Mouse (Mus musculus): ENCODE results near the gene Rapgef2.
"Not testable (repeated sequence)": the region's sequence is repeated elsewhere in the genome, so short reads cannot be mapped to it uniquely, and the experiment has no call there.

Gene Rapgef2

DNA sequence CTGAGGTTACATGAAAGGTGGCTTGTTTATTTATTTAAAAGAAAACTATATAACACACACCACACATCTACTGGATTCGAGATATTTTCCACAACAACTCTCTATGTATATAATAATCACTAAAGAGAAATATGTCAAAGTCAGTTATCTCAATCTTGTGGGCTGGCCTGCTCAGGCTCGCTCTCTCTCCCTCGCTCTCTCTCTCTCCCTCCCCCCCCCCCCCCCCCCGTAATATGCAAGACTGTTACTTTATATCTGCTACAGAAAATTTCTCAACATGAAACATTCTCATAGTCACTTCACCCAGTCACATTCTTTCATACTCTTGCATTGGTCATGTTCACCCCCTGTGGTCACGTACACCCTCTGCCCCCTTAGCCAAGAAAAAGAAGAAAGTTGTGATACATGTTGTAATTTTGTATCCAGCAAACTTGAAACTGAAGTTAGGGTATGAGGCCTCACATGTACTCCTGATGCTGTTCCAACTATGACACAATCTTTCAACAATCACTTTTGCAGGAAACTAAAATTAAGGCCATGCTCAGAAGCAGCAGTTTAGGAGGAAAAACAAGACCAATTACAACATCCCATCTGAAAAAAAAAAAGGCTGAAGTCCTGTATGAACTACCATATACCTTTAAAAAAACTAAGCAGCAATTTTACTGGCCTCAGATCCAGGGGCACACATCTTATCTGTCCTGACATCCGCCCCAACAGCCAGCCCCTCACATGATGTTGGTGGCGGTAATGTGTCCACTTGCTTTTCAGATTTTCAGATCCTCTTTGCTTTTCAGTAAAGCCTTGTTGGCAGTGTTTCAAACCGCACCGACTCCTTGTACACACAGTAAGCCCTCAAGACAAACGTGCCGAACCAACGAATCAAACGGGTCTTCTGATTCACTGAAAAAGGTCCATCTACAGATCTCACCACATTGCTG lies 52.6 kb downstream of the Rapgef2 start:
- peak; percentile 58 for DNase-seq (ENCODE audit: low read depth, low spot score)

DNA sequence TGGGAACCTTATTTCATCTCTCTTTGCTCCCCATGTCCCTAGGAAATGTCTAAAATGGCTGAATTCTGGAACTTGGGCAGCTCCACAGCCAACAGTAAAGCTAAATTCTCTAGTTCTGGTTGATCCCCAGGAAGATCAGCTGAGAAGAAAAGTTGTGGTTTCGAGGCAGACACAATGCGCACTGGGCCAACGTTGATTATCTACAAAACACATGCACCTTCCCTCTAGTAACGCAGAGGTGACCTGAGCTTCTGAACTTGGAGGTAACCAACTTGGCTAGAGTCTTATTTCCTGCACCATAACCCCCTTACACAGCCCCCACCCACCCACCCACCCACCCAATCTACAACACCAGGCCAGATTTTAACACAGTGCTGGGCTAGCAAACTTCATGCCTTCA lies 55.6 kb downstream of the Rapgef2 start:
- DNase-seq (ENCODE audit: low read depth, low spot score): no peak

DNA sequence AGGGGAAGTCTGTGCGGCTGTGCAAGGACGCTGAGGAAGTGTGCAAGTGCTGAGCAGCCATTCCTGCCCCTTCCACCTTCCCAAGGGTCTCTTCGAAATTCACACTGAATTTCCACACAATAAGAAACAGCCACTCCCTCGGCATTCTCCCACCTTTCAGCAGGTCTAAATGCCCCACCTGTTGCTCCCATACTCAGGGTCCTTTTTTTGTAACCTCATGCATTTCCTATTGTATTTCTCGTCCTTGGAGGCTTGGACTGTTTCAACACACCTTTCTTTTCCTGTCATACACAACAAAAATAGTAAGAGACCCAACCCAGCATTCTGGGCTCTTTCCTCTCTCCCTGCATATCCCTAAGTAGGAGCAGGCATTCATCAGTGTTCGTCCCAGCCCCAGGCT lies 56.8 kb downstream of the Rapgef2 start:
- DNase-seq (ENCODE audit: low read depth, low spot score): no peak

DNA sequence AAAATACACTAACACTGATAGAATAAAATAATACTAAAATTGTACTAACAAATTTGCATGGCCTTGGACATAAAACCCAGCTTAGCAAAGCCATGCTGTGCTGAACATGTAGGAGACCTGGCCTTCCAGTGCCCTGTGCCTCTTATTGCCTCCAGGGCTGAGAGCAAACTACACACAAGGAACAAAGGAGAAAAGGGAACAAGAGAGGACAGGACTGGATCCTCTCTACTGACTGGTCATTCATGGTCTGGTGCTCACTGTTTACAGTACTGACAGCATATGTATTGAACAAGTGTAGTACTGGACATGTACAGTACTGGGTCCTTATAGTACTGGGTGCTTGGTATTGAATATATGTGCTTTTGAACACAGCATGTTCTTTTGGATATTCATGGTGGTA lies 58.0 kb downstream of the Rapgef2 start:
- no peak for DNase-seq (ENCODE audit: low read depth, low spot score)

DNA sequence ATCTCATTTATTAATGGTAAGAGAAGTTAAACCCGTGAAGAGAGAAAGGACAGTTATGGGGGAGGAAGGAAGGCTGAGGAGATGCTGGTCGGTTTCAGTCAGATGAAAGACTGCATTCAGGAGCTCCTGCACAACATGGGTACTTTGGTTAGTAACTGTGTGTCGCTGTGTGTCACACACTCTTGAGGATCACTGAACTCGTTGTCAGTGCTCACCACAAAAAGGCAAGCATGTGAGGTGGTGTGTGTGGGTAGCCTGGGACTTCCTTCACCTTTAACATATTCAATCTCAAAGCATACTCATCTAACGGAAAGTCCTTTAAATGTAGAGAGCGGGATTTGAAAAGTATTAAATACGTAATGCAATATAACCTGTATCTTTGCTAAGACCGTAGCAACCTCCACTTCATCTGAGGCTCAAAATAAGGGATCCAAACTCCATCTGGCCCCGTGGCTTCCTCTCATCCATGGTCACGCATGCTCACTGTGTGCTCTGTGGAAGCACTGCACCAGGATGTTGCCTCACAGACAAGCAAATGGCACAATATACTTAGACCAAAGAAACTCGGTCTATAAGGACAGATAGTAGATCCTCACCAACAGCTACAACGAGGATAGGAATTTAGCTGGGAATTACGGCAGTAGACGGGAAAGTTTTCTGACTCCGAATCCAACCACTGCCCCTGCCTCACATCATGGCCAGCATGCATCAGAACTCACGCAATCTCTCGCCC lies 58.8 kb downstream of the Rapgef2 start:
- DNase-seq (ENCODE audit: low read depth, low spot score): no peak

DNA sequence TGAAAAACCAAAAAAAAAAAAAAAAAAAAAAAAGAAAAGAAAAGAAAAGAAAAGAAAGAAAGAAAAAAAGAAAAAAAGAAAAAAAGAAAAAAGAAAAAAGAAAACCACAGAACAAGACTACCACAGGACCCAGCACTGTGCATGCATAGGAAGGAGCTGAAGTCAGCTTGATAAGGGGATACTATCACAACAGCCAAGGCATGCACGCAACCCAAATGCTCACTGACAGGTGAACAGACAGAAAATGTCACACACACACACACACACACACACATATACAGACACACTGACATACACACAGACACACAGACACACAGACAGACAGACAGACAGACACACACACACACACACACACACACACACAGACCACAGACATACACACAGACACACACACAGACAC lies 59.5 kb downstream of the Rapgef2 start:
- not testable (repeated sequence) for DNase-seq (ENCODE audit: low read depth, low spot score)

DNA sequence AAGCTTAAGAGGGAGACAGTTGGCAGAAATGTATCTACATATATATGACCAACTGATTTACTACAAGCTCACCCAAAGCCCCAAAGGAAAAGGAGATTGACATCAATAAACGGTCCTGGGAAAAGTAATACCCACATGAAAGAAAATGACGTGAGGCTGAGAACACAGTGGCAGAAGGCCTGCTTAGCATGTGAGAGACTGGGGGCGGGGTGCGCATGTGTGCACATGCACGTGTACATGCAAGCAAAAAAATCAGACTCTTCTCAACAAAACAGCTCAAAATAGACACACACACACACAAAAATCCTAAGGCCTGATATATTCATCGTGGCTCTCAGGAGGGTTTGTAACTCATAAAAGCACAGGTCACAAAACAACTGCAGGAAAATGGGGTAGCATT lies 60.4 kb downstream of the Rapgef2 start:
- no peak for DNase-seq (ENCODE audit: low read depth, low spot score)

DNA sequence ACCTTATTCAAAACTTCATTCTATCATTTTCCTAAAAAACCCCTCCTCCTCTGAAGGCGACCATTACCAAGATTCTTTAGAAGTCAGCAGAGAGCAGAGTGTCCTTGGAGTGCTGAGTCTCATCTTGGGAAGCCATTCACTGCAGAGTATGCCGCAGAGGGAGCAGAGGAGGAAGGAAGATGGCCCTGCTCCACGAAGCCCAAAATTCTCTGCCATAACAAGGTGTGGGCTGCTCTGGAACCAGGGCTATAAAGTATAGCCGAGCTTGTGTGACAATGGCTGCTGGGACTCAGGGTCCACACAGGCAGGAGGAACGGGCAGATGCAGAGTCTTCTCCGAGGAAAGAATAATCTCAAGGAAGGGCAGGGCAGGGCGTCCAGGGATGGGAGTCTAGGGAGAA lies 62.0 kb downstream of the Rapgef2 start:
- no peak for DNase-seq (ENCODE audit: low read depth, low spot score)

DNA sequence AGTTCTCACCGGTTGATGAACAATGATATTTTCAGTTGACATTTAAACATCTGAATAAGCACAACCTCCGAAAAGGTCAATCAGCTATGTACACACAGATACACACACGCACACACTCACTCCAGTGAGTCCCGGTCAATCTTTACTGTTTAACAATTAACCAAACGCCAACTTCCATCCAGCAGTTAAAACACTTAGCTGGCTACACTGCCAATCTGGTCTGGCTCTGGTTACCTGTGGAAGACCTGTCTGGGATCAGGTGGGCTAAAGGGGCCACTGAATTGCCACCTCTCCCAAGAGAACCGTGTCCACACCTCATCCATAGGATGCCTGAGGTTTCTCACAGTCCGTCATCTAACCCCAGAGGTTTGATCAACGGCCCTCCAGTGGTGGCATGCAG lies 63.0 kb downstream of the Rapgef2 start:
- no peak for DNase-seq (ENCODE audit: low read depth, low spot score)

DNA sequence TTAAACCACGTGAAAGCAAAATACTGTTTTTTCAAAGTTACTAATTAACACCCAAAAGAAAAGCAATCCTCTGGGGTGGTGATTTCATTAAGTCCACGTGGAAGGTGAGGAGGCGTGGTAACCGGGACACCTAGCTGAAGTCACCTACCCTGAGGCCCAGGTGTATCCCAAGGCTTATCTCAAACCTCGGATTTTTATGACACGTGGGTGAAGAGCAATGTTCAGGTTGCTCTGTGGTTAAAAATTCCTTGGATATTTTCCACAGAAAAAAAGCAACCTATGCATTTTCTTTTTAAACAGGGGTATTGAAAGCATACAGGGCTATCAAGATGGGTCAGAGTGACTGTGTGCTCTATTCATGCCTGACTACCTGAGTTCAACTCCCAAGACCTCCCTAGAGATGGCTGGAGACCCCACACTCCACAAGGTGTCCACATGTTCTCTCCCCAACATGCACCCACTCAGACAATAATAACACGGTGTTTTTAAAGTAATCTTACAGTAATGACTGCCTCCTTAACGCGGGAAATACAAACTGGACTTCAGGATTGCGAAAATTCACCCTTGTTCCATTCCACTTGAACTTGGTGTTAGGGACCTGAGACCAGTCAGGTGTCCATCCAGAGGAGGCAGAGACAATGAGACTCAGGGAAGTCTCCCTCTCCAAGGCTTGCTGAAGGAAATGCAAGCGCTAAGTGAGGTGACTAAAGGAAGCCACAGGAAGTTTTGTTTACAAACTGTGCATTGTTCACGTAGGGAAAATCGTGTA lies 63.9 kb downstream of the Rapgef2 start:
- DNase-seq (ENCODE audit: low read depth, low spot score): no peak

DNA sequence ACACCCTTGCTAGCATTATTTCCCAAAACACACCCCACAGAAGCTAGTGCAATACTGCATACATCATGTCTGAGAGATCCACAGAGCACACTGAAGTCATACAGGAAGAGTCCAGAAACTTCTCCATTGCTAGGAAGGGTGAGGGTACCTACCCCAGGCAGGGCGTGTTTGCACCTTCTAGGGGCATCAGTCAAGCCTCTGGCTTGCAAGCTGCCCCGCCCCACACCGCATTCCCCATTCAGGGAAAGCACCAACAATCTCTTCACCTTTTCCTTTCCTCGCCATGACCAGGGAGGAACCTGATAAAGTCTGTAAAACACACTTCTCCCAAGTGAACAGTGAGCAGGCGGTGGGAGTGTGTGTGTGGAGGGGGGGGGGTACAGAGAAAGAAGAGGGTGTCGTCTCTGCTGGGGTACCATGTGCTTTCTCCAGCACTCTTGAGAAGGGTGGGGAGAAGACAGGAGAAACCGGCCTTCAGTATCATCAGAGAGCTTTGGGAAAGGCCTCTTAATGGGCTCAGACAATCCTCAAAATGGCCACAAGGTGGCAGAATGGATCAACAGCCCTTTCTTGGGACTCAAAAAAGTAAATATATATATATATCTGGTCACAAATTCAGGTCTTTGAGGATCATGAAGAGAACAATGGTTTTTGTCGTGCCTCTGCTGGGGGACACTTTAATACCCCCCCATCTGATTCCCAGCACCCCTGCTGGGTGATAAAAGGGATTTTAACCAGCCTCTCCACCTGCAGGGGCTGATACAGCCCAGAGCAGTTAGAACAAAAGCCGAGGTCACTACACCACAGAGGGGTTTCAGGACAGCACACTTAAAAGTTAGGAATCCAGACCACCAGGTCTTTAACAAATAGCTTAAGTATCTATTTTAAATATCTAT lies 64.8 kb downstream of the Rapgef2 start:
- peak; percentile 49 for DNase-seq (ENCODE audit: low read depth, low spot score)

DNA sequence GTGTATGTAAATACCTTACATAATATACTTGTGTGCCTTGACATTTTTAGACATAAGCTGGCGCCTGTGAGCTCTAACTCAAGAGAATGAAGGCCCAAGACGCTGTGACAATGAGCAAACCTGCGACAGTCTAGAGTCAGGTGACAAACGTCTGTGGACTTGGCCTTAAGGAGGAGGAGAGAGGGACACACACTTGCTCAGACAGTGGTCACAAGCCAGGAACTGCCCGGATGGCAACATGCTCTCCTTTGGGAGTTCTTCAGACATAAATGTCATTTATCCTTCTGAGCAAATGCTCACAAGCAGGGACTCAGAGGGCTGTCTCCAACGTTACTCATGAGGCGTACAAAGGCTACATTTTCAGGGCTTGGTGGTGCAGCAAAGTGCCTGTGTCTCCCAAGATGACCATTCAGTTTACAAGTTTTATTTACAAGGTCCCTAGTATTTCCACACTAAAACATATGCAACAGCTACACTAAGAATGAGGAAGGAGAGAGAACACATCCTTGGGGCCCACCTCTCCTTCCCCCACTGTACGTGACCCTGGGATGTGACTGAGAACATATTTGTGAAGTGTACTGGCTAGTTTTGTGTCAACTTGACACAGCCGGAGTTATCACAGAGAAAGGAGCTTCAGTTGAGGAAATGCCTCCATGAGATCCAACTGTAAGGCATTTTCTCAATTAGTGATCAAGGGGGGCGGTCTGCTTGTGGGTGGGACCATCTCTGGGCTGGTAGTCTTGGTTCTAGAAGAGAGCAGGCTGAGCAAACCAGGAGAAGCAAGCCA lies 67.0 kb downstream of the Rapgef2 start:
- no peak for DNase-seq (ENCODE audit: low read depth, low spot score)

DNA sequence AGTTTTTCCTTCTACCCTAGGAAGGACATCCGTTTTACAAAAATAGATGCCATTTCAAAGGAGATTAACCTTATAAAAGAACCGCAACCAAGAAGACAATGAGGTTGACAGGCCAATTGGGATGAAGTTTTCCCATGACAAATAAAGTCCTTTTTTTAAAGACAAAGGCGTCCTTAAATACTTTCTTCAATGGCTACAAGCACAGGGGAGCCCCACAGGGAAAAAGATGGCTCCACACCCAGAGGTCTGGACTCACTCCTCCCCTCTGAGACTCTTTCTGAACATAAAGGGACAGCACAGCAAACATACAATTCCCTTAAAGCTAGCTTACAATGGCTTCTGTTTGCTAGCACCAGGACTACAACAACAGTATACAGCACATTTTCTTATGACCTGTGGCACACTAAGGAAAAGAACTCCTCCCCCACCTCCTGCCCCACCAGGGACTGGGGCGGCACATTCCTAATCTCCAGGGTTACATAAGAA lies 67.7 kb downstream of the Rapgef2 start:
- no peak for DNase-seq (ENCODE audit: low read depth, low spot score)

DNA sequence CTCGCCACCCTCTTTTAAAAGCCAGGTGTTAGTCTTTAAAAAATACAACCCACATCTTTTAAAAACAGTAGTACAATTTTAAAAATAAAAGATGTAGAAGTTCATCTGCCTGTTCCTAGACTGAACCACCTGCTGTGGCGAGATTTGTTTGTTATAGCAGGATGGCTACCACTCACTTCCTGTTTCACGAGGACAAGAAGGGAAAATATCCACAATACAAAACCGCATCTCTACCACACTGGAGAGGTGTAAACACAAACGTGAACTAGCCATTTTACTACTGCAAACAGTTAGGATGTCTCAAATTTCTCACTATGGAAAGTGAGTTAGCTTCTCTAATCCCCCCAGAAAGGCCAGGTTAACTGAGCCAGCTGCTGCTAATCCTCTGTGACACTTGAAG lies 76.1 kb downstream of the Rapgef2 start:
- no peak for DNase-seq (ENCODE audit: low read depth, low spot score)

DNA sequence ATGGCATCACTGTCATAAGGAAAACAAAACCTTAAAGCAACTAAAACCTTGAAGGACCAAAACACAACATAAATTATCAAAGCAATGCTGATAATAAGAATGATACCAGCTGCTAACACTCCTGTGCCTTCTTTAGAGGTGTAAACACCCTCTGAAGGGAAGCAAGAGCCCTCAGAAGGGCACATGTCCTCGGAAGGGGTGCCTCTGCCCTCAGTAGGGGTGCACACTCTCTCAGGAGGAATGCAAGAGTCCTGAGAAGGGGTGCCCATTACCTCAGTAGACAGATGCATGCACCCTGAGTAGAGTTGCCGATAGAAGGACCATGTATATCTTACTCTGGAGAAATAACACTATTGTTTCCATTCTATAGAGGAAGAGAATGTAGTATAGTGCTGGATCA lies 79.1 kb downstream of the Rapgef2 start:
- DNase-seq (ENCODE audit: low read depth, low spot score): no peak

DNA sequence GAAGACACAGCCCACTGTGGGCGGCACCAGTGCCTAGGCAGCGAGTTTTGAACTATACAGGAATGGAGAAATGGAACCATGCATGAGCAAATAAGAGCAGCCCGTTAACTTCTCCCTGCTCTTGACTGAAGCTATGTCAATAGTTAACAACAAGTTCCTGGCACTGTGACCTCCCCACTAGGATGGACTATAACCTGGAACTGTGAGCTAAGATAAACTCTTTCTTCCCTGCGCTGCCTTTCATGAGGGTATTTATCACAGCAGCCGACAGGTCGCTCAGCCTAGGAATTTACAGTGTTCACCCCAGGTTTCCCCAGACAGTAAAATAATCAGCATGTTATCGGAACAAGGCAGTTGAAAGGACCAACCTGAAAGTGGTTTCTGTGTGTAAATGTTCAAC lies 79.8 kb downstream of the Rapgef2 start:
- no peak for DNase-seq (ENCODE audit: low read depth, low spot score)

DNA sequence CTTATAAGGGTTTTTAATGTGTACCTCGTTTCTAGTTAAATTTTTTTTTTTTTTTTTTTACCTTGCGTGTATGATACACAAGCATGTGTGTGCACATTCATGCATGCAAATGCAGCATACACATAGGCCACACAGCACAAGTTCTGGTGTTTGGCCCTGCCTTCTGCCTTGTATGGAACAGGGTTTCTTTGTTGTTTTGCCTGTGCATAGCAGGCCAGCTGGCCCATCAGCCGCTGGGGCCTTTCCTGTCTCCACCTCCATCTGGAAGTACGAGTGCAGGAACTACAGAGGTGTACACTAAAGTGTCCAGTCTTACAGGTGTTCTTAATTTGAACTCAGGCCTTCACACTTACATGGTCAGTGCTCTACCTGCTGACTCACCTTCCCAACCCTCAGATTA lies 80.3 kb downstream of the Rapgef2 start:
- no peak for DNase-seq (ENCODE audit: low read depth, low spot score)

DNA sequence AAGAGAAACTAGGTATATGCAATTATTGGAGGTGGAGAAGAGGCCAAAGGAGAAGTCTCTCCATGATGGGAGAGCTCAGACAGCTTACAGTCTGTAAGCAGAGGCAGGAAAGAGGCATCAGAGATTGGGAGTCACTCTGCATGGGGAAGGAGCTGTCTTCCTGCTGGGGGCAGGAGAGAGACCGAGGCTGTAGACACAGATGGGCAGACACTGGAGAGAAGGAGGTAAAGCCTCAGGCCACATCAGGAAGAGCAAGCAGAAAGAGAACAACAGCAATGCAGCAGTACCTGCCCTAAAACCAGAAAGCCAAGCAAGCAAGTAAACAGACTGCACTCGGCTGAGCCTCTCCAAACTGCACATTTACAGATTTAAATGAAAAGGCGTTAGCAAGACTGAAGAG lies 81.2 kb downstream of the Rapgef2 start:
- DNase-seq (ENCODE audit: low read depth, low spot score): no peak

DNA sequence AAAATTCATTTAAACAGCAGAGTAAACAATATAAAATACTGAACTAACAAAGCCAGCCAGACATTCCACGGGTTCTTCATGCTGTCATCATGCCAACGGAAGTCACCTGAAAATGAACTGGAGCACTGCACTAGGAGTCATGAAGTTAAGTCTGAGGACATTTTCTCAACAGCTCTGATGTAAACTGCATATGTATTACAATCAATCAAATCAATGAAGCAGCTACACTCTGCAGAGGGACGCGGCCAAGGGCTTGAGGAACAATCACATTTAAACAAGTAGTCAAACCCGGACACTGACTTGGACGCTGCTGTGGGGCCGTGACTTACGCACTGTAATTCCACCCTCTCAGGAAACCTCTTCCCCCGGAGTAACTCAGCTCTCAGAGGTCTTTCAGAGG lies 82.1 kb downstream of the Rapgef2 start:
- DNase-seq (ENCODE audit: low read depth, low spot score): no peak

DNA sequence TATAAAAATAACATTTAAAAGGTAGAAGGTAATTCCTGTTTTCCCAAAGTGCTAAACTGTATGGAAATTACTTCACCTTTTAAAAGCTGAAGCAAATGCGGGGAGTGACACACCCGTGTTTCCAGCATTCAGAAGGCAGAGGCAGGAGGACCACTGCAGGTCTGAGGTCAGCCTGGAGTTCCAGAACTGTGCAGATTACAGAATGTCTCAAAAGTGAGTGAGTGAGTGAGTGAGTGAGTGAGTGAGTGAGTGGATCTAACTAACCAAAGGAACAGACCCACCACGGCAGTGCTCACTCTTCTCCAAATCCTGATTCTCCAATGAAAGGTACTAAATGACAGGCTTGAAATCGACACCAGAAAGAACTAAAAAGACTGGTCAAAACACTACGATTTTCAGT lies 82.5 kb downstream of the Rapgef2 start:
- no peak for DNase-seq (ENCODE audit: low read depth, low spot score)

Measured in skeletal muscle tissue, adult 2 months (tissue).